Mouse (Mus musculus) stomach, postnatal 0 days (tissue): ENCODE measurements around the gene Chmp4b.

Experiments used
- CTCF ChIP-seq: IDR thresholded peaks from 2 replicates; pipeline ENCODE4 v1.5.1; 2016; ENCODE audit warnings: antibody characterized with exemption, low read depth, mild to moderate bottlenecking, moderate library complexity
- EP300 ChIP-seq: optimal IDR thresholded peaks from 2 replicates; pipeline ENCODE3; 2016; ENCODE audit warnings: antibody characterized with exemption

DNA sequence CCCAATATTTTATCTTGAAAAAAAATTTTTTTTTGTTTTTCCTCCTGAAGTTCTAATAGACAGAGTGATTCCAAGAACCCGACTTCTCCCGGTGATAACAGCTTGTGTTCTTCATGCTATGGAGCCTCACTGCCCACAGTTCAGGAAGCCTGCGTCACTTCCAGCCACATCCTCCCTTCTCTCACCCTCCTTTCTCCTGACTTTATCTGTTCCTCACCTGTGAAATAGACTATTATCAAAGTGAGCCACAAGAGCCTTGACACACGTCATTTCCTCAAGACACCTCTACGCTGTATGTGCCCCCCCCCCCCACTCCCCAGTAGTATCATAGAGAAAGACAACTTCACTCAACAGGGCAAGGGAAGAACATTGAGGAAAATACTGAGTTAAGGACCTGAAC, 35.8 kb upstream of the Chmp4b start:
- TF ChIP-seq CTCF (no peak), EP300 (no peak)
